Comparison of ENCODE assay signal across 12 mouse cellular contexts in genomic region chr5:148954314-148955060, GRCm38 (mm10). TPM values are rescaled to one million over a fixed set of nuclear protein-coding genes. Genes with fewer than 3 reads are reported as not detected.
DNase-seq lines count a peak whose midpoint lies in the region; ATAC-seq and TF ChIP-seq lines count a peak whose summit lies in the region.
"Had no signal": no experiment of that assay in that cellular context is flagged by ENCODE, and none has a peak within 500 bp of the region (broad histone marks: within the 10 kb centered on the region; RNA-seq: fewer than 3 reads in every experiment).

No protein-coding gene starts in this region.

- H3K4me3 ChIP-seq in liver, embryonic 14.5 days (ENCODE audit: insufficient read depth in 1 of 2, low read depth in 2 of 2, low read length in 2 of 2): no peak overlapping the region
- H3K4me3 ChIP-seq: lung, embryonic 15.5 days; myocyte had no signal

- 62% methylated on average over 22 of the region's 22 CpGs for WGBS in liver, embryonic 14.5 days (ENCODE audit: insufficient replicate concordance)

- H3K9ac ChIP-seq in liver, embryonic 14.5 days (replicated peaks): no peak overlapping the region
- H3K9ac ChIP-seq: lung, embryonic 15.5 days had no signal

- H3K4me1 ChIP-seq in liver, embryonic 14.5 days (replicated peaks; ENCODE audit: control insufficient read depth in 2 of 2, insufficient read depth in 2 of 2, low read length in 1 of 2): peaks cover 3 to 22% of the 10 kb centered on the region in 2 experiments

- H3K9me3 ChIP-seq in liver, embryonic 14.5 days (ENCODE audit: control insufficient read depth, low read length): no peaks in the 10 kb centered on the region
- H3K9me3 ChIP-seq: lung, embryonic 15.5 days had no signal

- no peaks in the 10 kb centered on the region for H3K36me3 ChIP-seq in liver, embryonic 14.5 days (replicated peaks; ENCODE audit: control insufficient read depth, insufficient read depth, low read depth)
- H3K36me3 ChIP-seq: lung, embryonic 15.5 days had no signal

- TF ChIP-seq EP300 in liver, embryonic 14.5 days (IDR thresholded peaks at IDR 0.05; ENCODE audit: low read depth): 0 out of 2 replicates have a peak, but pooled peaks have one; percentile 20

- no peaks in the 10 kb centered on the region for H3K27me3 ChIP-seq in liver, embryonic 14.5 days (ENCODE audit: control insufficient read depth, insufficient read depth, low read length)
- H3K27me3 ChIP-seq: lung, embryonic 15.5 days had no signal

- peak; percentile 57; the same call in 1 of the 2 replicates for ATAC-seq in liver, embryonic 14.5 days (ENCODE audit: insufficient read depth)
- ATAC-seq: inflammation-experienced regulatory T-cells, adult 6 months had no signal

- H3K4me2 ChIP-seq in liver, embryonic 14.5 days (ENCODE audit: low read depth): no peak overlapping the region
- H3K4me2 ChIP-seq: lung, embryonic 15.5 days had no signal

- H3K27ac ChIP-seq in liver, embryonic 14.5 days: no peak overlapping the region
- H3K27ac ChIP-seq: lung, embryonic 15.5 days had no signal

- no peak for TF ChIP-seq CTCF in liver, embryonic 14.5 days (IDR thresholded peaks at IDR 0.05; ENCODE audit: low read depth)

- DNase-seq in heart, adult 18-20 months: peak; percentile 25 to 46
- no peak for DNase-seq in heart, adult 11 months
- DNase-seq in 416B (ENCODE audit: low read depth): peak; percentile 94
- peak; percentile 60 to 63 for DNase-seq in adrenal gland, postnatal 36 days
- no peak for DNase-seq in liver, embryonic 14.5 days (ENCODE audit: low read depth in 3 of 3, low spot score in 3 of 3)
- no peak for DNase-seq in right cerebral cortex, postnatal 4 days
- no peak for DNase-seq in B cell, adult 2 months
- DNase-seq: thymus, postnatal 4 days had no signal

RNA-seq across cellular contexts. Expression of gene Katnal1, which starts 25.4 kb away (rescaled TPM):
- total RNA-seq in heart, adult 18-20 months (2021): 10 to 100 TPM; 10.7 to 10.8 TPM
- 1 to 10 TPM; 6.5 to 9.7 TPM for total RNA-seq in adrenal gland, postnatal 36 days (2021)
- 3.9 and 5.1 TPM in 2 replicates for polyA plus RNA-seq in liver, embryonic 14.5 days (2012; rRNA removed)
- 7.6 and 8.3 TPM in 2 replicates for polyA plus RNA-seq in liver, embryonic 14.5 days (2014; fragmentation: Nextera tagmentation; extraction: Ambion mirVana)

RNA-seq across cellular contexts. Expression of gene Gm42791, which starts 40.5 kb away (rescaled TPM):
- total RNA-seq in heart, adult 18-20 months (2021): 1 to 10 TPM; 2.7 to 5.3 TPM
- total RNA-seq in adrenal gland, postnatal 36 days (2021): 1 to 10 TPM; 4.2 to 5.7 TPM
- not detected in 2 replicates for polyA plus RNA-seq in liver, embryonic 14.5 days (2012; rRNA removed)
- 1.0 TPM in 1 of 2 replicates, not detected in the other for polyA plus RNA-seq in liver, embryonic 14.5 days (2014; fragmentation: Nextera tagmentation; extraction: Ambion mirVana)
- polyA plus RNA-seq: gonadal fat pad, adult 2 months; inflammation-experienced regulatory T-cells, adult 6 months had no signal

Comparison
In these comparisons a context has a peak if more than half of its experiments do, and no peak if none do; other contexts are left out.
1. DNase-seq: peak in heart, adult 18-20 months (2 of 2), 416B (single experiment) and adrenal gland, postnatal 36 days (2 of 2); none in heart, adult 11 months (single experiment), liver, embryonic 14.5 days (0 of 3), right cerebral cortex, postnatal 4 days (single experiment) and B cell, adult 2 months (0 of 2).